Mouse (Mus musculus): Measurements from ENCODE around the gene Ociad2.

Ociad2 gene

DNA sequence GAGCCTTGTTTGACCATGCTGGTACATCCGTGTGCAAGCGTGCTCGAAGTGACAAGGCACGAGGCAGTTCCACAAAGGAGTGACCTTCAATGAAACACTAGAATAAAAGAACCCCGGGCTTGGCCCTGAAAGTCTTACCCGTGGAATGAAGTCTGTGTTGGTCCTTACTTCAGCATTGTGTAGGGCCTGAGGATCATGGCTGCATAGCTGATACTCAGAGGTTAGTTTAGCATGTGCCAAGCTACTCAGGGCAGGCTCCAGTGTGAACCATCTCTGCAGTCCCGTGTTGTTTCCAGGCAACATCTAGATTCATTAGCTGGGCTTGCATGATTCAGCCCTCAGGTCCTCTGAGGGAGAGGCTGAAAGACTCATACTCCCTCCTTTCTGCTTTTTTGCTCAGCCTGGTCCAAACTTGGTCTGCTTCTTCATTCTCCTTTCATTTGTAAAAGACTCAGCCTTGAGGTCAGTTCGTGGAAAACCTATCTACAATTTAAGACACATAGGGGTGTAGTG lies at the start of gene Ociad2:
Gene Ociad2, minus strand, starts transcription at position 306 of the 513 bp plus-strand sequence.
- DNase-seq: no peak

DNA sequence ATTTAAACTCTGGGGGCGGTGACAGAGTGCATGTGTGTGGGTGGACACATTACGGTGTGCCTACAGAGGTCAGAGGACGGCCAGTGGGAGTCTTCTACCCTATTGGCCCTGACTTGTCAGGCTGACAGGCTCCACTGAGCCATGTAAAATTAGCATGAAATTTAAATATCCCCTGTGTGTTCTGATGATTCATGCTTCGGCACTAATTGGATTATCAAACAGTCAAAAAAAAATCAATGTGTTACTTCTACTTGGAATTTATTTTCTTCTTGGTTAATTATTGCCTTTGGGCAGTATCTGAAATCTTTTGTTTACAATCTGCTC lies 42.8 kb upstream of the Ociad2 start:
- peak; percentile 18 to 61 for DNase-seq

DNA sequence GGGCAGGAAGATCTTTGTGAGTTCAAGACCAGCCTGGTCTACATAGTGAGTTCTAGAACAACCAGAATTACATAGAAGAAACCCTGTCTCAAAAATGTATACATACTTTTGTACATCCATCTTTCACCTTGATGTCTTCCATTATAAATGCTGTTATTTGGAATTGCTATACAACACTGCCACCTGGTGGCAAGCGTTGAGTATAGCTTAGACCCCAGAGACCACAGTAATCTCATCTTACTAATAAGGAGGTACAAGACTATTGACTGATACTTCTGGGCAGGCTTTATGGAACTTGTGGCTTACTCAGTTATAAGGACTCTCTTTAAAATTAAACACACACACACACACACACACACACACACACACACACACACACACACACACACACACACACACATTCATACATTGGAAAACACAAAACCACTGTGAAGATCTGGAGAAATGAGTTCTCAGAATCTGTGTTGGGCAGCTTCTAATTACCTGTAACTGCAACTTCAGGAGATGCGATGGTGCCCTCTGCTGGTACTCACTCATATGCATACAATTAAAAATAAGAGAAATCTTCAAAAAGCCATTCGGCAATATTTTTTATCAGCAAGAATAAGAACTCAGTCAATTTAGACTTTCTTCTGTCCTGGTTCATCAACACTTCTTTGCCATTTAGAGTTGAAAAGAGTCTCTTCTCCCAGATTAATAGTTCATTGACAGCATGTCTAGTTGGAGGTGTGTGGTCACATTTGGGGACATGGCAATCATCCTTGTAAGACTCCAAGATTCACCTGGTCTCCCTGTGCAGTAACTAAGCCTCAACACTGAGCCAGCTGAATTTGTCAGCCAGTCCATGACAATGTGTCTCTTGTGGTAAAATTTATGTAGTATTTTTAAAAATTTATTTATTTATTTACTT lies 42.2 kb upstream of the Ociad2 start:
- peak; percentile 59 to 85 for DNase-seq

DNA sequence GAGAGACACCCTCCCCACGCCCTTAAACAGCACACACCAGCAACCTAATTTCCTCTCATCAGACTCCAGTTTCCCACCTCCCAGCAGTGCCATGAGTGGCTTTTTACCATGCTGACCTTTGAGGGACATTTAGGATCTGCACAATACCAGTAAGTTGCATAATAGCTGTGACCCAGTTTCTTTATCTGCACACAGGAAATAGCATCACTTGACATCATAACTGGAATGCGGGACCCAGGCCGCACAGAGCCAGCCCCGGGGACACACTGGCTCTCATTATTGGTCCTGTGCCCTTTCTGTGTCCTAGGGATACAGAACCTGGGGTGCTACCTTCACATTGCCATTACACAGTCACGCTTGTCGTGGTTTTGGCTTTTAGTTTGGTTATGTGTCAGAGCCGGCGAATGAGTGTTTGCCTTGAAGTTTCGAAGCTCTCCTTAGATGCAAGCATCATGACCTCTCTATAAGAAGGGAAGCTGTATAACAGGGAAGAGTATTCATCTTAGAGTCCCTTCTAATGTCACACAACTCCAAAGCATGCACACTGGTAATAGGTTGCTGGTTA lies 41.2 kb upstream of the Ociad2 start:
- no peak for DNase-seq

DNA sequence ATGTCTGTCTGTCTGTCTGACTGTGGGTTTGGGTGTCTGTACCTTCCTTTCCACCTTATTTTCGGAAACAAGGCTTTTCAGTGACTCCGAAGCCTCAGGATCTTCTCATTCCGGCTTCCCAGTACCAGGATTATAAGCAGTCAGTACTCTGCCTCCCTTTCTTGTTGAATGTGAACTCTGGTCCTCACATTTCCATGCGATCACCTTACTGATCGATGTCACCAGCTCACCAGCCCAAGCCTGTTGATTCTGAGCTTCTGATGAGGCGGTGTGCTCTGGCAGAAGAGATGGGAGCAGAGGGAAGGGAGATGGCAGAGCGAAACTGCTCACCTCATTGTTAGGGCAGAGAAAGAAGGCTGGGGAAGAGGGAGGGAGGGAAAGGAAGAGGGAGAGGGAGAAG lies 40.7 kb upstream of the Ociad2 start:
- no peak for DNase-seq

DNA sequence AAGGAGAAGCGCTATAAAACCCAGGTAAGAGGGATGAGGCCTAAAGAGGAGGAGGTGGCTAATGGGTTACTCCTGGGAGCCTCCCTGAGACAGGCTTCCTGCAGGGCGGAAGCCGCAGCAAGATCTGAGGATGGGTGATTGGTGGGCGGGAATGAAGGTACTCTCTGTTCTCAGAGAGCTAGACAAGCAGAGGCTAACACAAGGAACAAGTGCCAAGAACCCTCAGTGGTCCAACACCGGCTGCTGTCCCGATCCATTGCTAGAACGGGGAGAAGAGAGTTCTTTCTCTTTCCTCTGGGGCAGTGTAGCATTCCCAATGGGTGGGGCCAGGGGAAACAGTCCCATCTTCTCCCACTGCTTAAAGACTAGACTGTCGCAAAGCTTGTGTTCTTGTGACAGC lies 40.0 kb upstream of the Ociad2 start:
- DNase-seq: no peak

DNA sequence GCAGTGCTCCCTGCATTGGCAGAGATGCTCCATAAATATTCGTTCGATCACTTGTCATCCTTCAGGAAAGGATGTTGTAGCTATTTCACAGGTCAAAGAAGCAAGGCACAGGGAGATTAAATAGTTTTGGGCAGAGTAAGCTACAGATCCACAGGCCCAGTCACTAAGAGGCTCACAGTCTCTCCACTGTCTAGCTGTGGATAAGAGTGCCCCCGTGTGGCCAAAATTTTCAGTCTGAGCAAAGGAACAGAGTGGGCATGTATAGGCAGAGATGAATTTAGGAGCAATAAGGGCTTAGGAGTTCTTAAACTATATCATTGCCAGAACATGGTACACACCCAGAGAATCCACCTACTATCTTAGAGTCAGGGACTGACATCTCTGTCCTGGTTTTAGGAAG lies 39.1 kb upstream of the Ociad2 start:
- peak; percentile 75 to 92 for DNase-seq

DNA sequence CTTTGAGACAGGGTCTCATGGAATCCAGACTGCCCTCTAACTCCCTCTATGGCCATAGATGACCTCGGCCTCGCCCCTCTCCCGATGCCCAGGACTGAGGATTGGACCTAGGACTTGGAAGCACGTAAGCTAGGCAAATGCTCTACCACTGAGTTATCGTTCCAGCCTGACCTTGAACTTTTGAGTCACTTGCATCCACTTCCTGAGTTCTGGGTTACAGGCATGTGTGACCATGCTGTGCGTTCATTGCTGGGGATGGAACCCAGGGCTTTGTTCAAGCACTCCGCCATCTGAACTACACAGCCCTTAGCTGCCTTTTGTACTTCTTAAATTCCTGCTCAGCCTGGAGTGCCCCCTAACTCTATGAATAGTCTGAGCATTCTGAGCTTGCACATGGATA lies 35.7 kb upstream of the Ociad2 start:
- DNase-seq: no peak

DNA sequence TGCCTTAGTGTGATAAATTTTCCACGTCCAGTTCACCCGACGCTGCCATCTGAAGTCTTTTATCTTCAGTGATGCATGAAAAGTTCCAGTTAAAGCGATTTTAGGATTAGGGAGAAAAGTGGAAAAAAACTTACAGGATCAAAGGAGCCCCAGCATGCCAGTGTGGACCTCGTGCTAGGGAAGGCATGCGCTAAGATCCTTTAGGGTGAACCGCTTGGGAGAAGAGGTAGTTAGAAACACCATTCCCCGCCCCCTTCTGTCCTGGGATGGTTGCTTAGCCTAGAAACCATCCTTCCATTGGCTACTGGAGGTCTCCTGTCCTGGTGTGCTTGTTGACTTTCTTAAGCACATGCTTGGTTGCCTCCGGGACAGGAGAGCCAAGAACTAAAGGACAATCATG lies 35.2 kb upstream of the Ociad2 start:
- DNase-seq: no peak

DNA sequence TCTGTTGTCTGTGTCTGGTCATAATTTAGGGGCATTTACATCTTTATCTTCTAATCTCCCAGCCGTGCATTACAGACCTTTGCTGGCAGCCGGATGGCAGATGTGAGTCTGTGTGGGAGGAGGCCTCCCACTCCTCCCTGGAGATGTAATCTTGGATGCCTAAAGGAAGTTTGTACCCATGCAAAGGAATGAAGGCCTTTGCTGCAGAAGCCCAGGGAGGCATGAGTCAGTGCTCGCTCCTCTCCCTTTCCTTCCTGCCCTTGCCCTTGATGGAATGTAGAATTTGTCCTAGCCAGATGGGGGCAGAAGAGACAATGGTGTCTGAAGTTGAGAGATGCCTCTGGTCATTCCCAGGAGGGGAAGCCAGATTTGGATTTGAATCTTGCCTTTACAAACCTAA lies 32.4 kb upstream of the Ociad2 start:
- no peak for DNase-seq

DNA sequence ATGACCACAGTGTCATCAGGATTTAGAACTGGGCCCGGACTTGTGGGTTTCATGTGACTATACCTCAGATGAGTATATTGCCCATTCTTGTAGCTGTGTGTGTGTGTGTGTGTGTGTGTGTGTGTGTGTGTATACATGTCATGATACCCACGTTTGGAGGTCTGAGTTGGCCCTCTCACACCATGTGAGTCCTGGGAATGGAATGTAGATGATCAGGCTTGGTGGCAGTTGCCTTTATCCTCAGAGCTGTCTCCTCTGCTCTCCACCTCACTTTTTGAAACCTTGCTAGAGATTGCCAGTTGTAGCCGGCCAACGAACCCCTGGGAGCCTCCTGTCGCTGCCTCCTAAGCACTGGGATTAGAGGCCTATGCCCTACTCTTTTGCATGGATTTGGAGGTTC lies 31.8 kb upstream of the Ociad2 start:
- DNase-seq: no peak

DNA sequence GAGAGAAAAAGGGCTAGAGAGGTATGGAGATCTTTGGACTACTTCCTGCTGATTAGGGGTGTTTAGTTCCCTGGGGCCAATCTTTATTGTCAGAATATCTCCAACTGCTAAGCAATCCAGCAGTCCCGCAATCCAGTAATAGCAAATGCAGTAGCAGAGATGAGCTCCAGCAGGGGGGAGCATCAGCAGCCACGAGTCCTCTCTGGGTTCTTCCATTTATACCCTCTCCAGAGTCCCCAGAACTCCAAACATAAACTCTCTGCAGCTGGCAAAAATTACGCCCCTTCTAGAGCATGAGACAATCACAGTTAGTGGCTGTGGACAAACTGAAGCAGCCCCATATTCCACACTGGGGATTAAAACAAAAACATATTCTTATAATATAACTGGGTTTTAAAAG lies 28.9 kb upstream of the Ociad2 start:
- no peak for DNase-seq

DNA sequence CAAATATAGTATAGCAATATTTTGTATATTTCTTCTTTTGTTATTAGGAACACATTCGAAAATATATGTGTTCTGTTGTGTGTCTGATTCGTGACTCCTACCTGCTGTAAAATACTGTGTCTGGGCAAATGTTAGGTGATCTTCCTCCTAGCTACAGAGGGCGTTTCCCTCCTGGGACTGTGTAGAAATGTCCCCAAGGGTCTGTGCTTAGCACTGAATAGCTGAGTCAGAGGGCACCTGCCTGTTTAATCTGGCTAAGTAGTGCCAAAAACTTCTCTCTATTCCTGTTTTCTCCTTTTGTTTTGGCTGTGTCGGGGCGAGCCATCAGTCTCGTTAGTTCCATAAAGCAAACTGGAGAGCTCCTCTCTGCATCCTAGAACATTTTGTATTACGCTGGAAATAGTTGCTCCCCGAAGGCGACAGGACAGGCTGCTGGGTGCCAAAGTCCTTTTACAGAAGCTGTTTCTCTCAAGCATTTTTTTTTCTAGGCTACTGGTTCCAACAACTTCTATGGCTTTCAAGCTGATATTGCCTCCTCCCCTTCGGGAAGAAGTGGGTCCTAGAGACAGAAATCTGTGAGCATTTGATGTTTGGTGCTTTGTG lies 28.1 kb upstream of the Ociad2 start:
- DNase-seq: no peak

DNA sequence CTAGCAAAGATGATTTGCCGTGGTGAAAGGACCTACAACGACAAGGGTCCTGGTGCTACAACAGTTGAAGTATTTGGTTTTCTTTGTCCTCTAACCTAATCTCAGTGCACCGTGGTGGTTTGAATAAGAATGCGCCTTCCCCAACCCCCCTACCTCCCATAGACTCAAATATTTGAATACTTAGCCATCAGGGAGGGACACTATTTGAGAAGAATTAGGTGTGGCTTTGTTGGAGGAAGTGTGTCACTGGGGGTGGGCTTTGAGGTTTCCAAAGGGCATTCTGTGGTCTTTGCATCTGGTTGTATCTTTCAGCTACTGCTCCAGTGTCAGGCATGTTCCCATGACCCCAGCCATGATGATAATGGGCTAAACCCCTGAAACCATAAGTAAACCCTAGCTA lies 27.1 kb upstream of the Ociad2 start:
- DNase-seq: no peak

DNA sequence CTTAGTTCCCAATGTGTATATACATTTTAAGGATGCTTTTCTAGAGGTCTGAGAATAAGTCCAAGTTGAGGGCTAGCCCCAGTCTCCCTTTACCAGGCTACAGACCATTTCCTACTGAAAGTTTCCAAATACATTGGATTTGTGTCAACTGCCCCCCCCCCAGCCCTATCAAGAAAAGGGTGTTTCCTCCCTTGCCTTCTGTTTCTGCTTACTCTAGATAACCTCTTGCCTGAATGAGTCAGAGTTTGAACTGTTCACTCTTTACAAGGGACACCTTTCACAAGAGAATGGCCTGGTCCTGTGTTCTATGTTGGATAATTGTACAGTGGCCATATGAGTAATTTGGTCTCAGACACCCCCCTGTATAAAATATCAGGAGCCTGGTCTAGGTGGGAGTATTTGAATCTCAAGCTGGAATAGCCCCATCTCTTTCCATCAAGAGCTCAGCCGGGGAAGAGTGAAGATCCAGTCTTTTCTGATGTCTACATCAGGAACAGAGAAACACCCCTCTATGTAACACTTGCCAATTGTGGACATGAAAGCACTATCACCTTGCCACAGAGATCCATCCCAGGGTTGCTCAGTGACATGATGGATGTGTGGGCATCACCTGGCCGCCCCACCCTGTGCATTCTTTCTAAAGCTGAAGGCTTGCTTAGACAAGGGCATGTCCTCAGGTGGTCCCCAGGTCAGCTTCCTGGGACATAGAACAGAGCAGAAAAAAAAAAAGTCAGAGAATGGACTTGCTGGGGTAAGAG lies 23.5 kb upstream of the Ociad2 start:
- no peak for DNase-seq

DNA sequence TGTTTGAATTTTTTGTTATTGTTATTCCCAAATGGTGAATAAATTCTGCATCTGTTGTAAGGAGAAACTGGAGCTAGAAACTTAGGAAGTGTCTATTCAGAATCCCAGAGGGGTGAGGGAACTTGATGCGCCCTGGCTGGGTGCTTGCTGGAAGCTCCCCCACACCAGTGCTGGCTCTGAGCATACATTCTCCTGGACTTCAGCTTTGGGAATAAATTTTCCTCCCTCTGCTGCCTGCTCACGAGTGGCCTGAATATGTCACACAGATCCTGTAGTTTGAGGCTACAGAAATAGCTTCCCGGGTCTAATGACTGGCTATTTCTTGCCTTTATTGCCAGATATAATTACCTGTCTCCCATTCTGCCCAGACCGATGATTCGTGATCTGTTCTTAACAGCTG lies 22.0 kb upstream of the Ociad2 start:
- no peak for DNase-seq

DNA sequence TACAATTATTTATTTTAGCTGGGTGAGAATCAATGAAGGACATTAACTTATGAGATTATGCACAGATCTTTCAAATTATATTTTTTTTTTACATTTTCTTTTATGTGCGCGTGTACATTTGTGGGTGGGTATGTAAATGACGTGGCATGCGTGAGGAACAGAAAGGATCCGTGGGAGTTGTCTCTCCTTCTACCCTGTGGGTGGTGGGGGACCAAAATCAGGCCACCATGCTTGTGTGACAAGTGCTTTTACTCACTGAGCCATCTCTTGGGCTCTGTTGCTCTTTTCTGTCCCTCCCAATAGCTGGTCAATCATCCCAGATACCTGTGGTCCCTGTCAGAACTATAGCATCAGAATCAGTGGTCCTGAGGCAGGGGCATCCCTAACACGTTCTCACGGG lies 21.5 kb upstream of the Ociad2 start:
- DNase-seq: no peak

DNA sequence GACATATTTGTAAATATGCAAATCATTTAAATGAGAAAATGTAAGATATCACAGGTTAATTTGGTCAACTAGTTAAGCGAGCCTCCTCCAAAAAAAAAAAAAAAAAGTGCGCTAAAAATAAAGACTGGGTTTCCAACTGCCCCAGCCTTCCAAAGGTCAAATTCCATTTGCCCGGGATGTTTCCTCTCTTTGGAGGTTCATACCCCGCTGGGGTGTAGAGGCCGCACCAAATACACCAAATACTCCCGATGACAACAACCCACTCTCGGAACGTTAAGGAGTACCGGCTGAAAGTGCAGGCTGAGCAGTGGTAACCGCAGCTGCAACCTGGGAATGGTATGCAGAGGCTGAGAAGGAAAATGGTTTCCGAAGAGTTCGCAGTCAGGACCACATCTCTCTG lies 19.4 kb upstream of the Ociad2 start:
- no peak for DNase-seq

DNA sequence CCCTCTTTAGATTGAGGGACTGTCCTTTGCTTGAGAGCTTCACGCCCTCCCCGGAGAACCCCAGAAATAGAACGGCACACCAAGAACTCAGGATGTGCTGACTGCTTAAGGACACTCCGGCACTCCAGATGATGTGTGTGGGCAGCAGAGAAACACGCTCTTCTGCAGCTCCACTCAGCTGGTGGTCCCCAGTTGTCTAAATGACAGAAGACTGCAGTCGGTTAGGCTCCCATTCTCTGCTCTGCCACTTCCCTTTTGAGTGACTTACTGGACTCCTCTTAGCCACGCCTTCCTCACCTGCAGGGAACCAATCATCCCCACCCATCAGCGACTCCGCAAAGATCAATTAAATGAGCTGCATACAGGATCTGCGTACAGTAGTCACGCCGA lies 18.9 kb upstream of the Ociad2 start:
- no peak for DNase-seq

DNA sequence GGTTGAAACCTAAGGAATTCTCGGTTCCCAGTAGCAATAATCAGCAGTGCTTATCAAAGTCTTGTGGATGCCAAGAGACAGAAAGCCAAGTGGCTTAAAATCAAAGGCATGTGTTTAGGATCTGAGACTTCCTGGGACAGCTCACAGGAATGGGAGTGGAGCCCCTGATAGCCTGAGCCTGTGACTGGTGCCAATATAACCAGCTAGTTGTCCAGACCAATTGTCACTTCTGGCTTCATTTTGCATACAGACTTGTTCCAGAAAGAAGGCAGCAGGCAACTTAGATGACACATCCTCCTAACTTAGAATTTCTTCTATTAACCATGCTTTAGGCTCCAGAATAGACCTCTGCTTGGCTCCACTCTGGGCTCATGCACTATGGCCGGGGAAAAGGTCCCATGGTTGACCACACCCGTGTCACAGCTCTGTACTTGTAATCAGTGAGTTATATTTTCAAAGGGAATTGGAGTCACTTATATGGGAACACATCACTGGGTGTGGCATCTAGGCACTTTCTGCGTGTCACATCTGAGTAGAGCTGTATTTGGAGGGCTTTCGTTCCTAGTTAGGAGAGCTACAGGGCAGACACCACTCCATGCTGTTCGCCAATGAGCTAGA lies 18.4 kb upstream of the Ociad2 start:
- no peak for DNase-seq

DNA sequence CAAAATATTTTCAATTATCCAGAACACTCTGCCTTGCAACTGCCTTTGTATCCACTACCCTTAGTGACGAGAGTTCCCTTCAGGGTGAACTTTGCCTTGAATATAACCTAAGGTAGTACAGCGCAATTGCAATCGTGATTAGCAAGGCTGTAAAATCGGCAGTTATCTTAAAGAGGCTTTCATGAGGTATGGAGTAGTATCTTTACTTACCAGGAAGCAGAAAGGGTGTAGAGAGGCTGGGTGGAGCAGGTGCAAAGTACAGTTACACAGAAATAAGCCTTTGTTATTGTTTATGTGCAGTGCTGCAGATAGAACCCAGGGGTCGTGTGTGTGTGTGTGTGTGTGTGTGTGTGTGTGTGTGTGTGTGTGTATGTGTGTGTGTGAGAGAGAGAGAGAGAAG lies 14.6 kb upstream of the Ociad2 start:
- DNase-seq: no peak

DNA sequence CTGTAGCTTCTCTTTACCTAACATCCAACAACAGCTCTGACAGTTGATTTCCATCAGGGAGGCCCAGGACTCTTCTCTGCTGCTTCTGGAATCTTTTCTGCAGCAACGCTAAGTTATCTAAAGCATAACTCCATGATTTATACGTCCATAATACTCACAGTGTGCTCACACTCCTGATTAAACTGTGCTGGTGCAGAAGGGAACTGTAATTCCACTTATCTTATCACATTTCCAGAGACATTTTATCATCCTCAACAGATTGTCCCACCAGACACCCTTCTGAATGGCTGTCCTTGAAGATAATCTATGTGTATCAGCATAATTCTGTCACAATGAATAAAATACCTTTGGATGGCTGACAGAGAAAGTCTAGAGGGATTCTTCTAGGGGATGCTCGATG lies 13.2 kb upstream of the Ociad2 start:
- no peak for DNase-seq

DNA sequence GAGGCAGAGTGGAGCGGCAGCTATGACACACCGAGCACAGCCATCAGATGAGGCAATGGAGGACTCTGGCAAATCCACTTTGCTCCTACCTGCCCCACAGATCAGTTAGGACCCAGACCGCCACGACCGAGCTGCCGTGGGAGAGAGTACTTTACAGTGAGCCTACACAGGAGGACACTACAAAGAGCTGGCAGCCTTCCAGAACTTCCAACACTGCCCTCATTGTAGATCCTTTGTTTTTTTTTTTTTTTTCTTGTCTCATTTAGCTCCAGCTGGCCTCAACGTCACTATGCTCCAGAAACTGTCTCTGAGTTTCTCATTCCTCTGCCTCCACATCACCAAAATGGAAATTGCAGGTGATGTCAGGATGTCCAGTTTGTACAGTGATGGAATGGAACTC lies 12.7 kb upstream of the Ociad2 start:
- DNase-seq: no peak

Measured in kidney, postnatal 25 days (tissue).